Mouse (Mus musculus): ENCODE data around the gene Gm45717.
"Not testable (repeated sequence)": the region's sequence is repeated elsewhere in the genome, so short reads cannot be mapped to it uniquely, and the experiment has no call there.

The Gm45717 gene

DNA sequence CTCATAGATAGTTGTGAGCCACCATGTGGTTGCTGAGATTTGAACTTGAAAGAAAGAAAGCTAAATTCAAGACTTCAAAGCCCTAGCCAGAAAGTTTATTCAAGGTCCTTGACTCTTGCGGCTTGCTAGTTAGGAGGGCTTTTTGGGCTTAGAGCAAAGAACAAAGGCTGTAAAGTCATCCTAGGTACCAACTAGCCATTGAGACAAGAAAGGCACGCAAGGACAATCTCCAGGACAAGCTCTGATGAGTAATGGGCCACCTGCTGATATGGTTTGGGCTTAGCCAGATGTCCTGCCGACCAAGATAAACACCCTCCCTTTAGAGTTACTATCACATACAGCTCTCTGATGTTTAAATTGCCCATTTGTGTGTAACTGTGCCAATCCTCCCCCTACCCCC is 13.0 kb upstream of the Gm45717 start:
- DNase-seq (ENCODE audit: low spot score) = not testable (repeated sequence)

DNA sequence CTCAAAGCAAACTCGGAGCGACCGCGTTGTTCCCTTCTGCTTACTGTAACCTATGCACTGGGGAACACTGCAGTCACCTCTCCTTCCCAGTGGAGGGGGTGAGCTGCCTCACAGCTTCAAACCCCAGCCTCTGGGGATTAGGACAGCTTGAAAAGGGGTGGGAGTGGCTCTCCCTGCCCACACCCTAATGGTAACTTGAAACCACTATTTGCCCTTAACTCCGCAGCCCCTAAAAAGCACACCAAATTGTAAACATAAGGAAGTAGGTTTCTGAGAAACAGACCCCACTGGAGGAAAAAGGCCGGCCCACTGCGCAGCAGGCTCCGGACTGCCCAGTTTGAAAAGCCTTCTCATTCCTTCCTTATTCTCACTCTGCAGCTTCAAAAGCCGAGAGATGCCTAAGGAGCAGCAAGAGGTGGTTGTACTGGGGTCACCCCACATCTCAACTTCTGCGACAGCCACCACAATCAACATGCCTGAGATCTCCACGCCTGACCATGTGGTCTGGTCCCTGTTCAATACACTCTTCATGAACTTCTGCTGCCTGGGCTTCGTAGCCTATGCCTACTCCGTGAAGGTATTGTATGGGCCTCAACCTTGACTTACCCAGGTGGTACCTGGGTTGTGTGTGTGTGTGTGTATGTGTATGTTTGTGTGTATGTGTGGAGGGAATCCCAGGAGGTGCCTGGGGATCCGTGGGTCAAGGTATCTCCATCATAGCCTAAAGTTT is 12.3 kb upstream of the Gm45717 start:
- DNase-seq (ENCODE audit: low spot score) = no peak

DNA sequence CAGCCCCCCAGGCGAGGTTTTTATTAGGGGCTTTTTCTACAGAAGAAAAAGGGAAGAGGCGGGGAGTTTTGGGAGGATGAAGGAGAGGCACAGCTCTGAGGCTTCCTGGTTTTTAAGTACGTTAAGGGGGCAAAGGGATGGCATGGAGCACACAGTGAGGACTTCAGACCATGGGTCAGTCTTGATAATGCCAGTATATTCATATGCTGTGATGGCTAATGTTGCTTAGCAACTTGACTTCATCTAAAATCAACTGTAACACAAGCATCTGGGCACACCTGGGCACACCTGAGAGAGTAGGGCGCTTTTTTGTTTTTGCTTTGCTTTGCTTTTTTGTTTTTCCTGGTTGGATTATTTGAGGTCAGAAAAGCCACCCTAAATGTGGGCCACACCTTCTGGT is 11.2 kb upstream of the Gm45717 start, which contains the start of gene Ifitm1:
Gene Ifitm1, plus strand, starts transcription at position 301 of the 400 bp plus-strand sequence.
- no peak for DNase-seq (ENCODE audit: low spot score)

DNA sequence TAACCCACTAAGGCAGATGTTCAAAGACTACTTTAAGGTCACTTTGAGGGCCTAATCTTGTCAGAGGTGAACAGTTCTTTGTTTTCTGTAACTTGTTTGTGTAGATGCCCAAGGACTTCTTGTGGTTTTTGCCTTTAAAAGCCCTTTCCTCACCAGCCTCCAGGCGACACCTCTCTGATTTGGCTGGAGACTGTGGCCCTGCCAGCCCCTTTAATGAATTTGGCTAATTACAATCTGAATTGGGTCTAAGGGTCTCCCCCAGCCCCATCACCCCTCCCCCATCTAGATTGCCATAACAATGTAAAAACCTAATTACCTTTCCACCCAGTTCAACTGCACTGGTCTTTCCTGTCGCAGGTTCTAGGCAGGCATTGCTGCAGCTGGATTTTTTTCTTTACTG is 7.0 kb upstream of the Gm45717 start:
- DNase-seq (ENCODE audit: low spot score) = no peak

DNA sequence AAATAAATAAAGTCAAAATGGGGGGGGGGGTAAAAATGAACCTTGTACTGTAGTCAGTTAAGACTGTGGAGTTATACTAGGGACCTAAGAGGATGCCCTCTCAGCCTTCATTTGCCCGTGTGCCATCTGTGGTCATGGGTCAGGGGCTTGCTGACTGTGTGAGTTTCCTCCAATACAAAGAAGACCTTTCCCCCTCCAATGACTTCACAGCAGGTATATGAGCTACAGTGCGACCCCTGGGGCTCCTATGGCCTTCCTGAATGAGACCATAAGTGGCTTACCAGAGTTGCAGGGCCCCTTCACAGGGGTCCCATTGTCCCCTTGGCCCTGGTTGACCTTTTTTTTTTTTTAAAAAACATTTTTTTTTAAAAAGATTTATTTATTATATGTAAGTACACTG is 5.7 kb upstream of the Gm45717 start:
- no peak for DNase-seq (ENCODE audit: low spot score)

DNA sequence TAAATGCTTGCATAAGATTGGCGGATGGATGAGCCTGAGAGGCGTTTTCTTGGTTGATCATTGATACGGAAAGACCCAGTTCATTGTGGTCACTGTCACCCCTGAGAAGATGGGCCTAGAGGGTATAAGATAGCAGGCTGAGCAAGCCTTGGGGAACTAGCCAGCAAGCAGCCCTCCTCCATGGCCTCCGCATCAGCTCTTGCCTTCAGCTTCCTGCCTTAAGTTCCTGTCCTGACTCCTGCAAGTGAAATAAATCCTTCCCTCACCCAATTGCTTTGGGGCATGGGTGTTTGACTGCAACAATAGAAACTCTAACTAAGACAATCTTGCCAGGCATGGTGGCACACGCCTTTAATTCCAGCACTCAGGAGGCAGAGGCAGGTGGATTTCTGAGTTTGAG is 4.3 kb upstream of the Gm45717 start:
- no peak for DNase-seq (ENCODE audit: low spot score)

DNA sequence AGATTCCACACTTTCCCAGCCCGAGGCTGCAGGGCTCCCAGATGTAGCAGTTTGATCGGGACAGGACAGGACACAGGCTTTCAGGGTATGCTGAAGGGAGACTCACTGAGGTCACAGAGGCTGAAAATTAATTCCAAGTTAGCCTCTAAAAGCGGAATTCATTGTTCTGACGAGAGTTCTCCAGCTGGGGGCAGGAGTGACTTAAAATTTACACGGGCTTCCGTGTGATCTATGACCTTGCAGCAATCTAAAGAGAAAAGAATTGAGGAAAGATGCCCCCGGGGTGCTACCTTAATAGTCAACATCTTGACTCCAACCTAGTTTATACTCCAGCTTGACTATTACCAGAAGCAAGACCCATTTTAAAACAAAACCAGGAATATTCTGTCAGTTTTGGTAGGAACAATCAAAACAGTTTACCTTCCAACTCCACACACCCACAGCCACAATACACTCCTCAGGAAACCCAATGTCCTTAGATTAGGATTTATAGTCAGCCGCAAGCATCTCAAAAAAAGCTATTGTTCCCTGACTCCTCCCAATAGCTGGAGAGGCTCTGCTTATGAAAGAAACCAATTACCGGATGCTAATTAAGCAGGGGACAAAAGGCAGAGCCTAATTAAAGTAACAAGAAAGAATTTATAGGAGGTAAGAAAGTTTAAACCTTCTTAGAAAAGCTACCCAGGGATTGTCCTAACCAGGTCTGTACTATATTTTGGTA is 3.6 kb upstream of the Gm45717 start:
- DNase-seq (ENCODE audit: low spot score) = no peak

DNA sequence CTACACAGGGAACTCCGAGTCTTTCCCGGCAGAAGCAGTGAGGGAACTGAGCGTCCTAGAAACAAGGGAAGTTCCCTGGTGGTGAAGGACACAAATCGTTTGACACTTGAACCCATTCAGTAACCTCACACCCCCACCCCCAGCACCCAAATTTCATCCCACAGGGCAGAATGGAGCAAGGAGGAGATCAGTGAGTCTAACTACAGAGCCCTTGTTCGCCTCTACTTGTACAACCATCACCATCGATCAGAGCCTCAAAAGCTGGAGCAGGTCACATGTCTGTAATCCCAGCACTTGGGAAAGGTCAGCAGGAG is 776 bp upstream of the Gm45717 start:
- no peak for DNase-seq (ENCODE audit: low spot score)

DNA sequence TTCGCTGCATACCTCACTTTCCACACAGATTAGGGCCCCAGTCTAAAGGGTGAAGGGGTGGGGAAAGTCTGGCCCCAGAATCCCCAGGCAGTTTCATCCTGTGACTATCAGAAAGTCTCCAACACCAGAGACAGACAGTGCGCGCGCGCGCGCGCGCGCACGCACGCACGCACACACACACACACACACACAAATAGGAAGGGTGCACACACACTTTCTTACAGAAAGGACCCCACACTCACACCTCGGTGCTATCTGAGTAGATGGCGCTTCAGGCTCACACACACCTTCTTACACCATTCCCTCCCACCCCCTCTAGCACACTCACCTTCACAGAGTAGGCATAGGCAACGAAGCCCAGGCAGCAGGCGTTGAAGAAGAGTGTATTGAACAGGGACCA is 395 bp downstream of the Gm45717 start:
- no peak for DNase-seq (ENCODE audit: low spot score)

DNA sequence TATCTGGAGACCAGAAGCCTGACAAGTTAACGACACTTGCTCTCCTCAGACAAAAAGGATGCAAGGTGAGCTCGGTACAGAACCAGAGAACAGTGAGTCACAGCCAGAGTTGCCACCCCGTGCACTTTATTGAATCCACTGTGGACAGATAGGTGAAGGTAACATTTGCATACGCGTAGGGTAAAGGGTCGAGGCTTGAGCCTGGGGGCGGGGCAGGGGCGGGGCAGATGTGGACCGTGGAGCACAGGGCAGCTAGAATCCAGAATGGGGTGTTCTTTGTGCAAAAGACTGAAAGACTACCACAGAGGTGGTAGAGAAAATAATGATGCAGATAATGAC is 1.0 kb downstream of the Gm45717 start:
- no peak for DNase-seq (ENCODE audit: low spot score)

DNA sequence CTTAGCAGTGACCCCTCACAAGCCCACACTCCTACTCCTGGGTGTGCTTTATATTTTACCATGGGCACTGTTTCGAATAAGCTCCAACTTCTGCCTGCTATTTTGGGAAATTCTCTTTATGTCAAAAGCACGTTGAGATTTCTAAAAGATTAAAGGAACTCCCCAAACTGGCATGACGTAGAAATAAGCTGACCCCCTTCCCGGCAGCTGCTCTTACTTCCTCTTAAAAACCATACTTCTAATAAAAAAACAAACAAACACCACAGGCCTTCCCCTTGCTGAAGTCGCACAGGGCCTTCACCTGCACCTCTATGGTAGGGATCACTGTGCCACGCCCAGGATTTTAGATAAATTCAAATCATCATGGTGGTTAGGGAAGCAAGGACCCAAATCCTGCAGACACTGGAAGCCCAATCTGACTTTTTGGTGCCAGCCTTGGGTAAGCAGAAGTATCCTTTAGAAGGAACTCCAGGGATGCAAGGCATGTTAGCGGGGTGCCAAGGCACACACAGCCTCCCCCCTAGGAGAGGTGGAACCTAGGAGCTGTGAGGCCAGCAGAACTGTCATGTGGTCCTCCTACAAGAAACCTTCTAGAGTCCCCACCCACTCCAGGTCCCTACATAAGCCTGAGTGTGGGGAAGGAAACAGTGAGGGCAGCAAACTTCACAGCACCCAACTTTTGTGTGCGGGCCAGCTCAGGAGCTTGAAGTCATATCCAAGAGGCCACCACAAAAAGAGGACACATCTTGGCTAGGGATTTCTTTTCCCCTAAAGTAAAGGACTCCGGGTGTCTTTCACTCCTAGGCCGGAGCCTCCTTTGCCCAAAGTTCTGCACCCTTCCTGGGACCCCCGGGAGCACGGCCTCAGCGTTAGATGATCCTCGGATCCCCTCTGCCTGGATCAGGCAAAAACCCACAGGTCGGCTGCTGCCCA is 1.7 kb downstream of the Gm45717 start:
- DNase-seq (ENCODE audit: low spot score) = no peak

DNA sequence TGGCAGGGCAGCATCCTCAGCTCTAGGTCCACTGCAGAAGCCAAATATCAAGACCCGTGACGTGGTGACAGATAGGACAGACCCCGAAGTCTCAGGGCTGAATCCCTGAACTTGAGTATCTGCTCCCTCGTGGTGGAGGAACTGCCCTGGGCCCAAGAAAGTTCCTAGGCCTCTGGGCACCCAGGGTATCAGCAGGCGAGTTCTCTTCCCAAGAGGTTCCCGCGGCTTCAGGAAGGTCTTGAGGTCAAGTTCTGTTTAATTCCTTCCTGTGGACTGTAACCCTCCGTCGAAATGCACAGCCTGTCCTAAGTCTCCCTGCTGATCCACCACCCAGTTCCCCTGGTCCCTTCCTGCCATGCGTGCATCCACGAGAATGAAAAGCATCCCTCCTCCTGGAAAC is 2.6 kb downstream of the Gm45717 start:
- no peak for DNase-seq (ENCODE audit: low spot score)

DNA sequence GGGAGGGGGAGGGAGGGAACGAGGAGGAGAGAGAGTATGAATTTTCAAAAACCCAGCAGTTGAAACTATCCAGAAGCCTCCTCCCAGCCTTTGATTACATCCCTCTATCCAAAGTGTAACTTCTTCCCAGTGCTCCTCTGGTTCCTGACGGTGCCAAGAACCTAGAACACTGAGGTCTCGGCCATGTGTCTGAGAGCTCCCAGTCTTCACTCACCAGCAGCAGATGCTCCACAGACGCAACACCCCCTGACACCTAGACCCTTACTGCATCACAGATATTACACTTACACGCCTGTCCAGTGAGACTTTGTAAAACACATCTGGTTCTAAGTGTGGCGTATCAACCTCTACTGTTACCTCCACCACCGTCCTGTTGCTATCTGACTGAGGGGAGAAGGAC is 3.3 kb downstream of the Gm45717 start:
- DNase-seq (ENCODE audit: low spot score) = no peak

DNA sequence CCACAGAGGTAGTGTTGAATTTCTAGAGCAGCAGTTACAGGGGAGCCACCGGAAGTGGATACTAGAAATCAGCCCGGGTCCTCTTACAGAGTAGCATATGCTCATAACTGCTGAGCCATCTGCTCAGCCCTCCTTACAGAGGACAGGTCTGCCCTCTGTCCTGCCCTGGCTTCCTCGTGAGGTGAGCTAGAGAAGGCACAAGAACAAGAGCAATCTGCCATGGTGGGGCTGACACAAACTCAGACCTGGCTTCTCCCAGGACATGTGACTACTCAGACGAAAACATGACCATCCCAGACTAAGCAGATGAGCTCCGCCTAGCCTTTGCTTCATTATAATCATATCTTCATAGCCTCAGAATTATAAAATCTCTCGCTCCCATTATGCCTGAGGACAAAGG is 4.0 kb downstream of the Gm45717 start:
- no peak for DNase-seq (ENCODE audit: low spot score)

DNA sequence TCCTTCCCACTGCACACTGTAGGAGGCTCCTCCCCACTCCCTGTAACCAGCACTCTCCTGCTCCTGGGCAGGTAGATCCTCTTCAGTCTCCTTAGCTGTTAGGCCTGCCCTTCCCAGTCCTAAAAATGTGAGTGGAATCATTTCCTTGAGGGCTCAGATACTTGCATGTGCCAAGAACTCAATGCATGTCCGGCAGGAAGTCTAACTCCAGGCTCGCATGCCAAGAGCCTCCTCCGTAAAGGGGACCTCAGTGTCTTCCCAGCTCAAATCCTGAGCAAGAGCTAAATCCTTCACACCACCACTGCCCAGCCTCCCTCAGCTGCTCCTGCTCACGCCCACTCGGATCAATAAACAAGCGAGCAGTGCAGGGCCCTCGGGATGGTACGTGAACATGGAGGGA is 4.7 kb downstream of the Gm45717 start:
- no peak for DNase-seq (ENCODE audit: low spot score)

DNA sequence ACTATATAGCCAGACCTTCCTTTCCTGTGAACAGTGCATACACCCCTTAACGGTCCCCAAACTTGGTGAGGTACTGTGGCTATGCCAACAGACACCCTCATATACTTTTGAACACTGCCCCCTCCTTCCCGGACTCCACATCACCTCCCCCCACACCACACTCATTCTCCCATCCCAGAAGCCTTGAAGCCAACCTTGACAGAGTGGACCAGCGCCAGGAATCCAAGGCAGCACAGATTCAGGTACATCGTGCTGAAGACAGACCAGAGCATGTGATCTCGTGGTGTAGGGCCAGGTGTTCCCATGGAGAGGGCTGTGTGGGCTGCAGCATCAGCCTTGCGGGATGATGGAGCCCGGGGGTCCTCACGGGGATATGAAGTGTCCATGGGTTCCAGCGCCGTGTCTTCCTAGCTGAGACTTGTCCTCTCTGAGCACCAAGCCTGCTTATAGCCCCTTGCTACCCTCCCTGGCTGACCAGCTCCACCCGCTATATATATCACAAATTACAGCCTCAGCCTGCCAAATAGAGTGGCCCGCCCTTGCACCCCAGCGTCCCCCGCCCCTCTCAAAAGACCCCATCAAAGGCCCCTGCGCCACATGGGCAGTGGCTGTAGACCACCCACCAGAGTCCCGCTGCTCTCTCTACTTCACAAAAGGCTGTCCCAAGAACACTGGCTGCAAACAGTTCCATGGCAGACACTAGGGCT is 5.8 kb downstream of the Gm45717 start, which contains the start of gene Ifitm5:
Gene Ifitm5, minus strand, starts transcription at position 468 of the 707 bp plus-strand sequence.
- DNase-seq (ENCODE audit: low spot score) = no peak

DNA sequence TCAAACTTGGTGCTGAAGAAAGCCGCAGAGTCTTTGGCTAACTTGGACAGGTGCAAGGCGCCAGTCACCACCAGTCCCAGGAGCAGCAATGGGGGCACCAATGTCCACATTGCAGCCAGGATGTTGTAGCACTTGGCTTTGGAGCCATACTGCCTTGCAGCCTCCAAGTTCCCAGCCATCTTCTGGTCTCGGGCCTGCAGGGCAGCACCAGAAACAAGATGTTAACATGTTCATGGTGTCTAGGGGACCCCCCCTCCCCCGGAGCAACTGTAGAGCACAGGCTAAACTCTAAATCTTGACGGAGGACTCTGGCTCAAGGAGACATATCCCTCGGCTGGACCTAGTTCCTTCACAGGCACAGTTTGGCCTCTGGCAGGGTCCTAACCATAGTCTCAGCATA is 6.5 kb downstream of the Gm45717 start:
- no peak for DNase-seq (ENCODE audit: low spot score)

DNA sequence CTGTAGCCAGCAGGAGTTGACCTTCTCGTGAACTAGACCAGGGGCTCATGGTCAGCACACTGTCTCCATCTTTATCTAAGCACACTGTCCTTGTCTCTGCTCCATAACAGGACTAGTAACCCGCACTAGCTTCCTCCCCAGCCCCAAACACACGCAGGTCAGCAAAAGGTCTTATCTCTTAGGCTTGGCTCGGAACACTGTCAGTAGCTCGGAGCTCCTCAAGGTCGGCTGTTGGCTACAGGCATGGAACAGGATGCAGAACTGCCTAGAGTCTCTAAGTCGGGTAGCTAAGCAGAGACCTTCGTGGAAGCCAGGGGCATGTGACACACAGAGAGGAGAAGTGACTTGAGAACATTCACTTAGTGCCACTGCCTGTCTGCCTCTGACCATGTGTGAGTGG is 7.6 kb downstream of the Gm45717 start:
- DNase-seq (ENCODE audit: low spot score) = no peak

DNA sequence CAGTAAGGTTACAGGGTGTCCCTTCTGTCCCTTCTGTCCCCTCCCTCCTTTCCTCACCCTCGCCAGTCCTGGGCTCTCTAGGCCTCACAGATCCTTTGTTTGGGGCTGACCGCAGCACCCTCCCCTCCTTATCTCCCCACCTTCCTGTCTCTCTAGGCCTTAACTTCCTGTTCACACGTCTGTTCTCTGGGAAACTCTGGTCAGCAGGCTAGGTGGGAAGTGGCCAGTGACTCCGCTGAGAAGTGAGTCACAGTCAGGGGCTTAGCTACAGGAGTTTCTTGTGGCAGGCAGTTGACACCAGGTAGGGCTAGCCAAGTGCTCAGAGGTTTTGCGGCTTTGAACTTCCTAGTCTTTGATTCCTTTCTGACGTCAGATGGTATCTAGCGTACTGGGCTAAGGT is 8.8 kb downstream of the Gm45717 start:
- DNase-seq (ENCODE audit: low spot score) = no peak

DNA sequence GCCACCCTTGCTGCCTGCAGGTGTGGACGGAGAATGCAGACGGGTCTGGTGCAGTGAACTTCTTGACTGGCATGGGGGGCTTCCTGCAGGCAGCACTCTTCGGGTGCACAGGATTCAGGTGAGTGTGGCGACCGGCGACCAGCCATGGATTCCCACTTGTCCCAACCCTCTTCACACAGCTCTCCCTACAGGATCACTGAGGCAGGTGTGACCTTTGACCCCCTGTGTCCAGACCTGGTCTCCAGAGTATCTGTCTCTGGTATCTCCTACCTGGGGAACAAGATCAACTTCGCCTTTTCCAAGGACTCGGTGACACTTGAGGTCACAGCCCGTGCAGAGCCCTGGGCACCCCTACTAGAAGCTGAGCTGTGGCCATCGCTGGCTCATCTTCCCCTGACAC is 9.4 kb downstream of the Gm45717 start:
- no peak for DNase-seq (ENCODE audit: low spot score)

DNA sequence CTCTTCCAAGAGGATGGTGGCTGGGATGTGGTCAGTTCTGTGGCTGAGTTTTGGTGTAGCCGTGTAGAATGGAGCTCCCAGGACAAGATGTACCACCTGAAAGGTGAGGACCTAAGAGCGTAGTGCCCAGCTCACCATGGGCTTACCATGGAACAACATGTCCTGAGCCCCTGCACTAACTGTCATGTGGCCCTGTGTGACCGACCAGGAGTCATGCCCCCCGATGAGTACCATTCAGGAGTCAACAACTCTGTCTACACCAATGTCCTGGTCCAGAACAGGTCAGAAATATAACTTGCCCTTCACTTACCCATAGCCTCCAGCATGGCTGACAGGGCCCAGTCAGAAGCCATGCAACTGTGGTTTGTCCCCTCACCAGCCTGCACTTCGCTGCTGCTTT is 10.5 kb downstream of the Gm45717 start:
- no peak for DNase-seq (ENCODE audit: low spot score)

DNA sequence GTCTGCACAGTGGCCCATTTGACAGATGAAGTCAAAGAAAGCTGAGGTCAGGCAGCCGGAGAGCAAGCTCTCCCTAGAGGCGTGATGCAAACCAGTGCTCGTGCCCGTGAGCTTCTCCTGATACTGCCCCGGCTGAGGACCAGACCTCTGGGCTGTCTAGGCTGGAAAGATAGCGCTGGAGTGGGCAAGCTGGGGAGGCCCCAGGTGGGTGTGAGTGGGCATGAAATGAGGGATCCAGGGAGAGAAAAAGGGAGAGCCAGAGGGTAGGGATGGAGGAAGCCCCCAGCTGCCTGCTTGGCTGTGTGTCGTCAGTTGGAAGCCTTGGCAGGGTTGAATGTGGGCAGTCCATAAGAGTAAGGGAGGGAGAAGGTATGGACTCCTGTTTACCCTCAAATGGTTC is 11.5 kb downstream of the Gm45717 start:
- DNase-seq (ENCODE audit: low spot score) = no peak

Data from layer of hippocampus, adult 9-10 months (tissue).